Mouse (Mus musculus): ENCODE results near the gene Bag3. TPM values are rescaled to one million over a fixed set of nuclear protein-coding genes. Genes with fewer than 3 reads are reported as not detected.

Gene Bag3
- polyA plus RNA-seq, 1 experiment = 4.2 TPM

DNA sequence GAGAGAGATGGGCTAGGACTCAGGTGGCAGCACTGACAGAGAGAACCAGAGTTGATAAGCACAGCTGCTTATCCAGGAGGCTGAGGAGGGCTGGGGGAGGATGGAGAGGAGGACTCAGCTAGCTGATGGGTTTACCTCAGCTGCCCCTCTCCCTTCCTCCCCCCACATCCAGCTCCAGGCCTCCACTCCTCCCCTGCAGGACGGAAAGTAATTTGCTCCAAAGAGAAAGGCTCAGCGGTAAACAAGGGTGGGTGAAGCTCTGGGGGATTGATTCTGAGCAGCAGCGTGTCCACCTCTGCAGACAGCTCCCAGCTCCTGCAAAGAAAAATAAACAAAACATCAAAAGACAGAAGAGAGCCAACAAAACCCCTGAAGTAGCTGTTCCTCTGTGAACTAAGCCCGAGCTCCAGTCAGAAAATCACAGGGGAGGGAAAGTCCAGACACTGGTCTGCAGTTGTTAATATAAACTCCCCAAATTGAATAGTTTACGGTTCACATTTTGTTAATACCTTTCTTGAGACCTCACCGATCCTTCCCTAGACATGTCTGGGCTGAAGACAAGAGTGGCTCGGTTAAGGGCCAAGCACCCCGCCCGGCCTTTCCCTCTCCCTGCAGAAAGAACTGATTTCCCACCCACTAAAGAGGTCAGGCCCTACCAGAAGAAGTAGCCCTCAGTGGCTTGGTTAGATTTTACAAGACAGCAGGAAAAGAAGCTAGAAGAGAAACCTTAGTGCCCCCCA is 68.1 kb downstream of the Bag3 start:
- TF ChIP-seq CTCF (IDR thresholded peaks at IDR 0.05; ENCODE audit: borderline replicate concordance, extremely low read depth, insufficient read depth, insufficient read length) = no peak
- TF ChIP-seq POLR2A (IDR thresholded peaks at IDR 0.05; ENCODE audit: borderline replicate concordance, extremely low read depth, insufficient read depth, insufficient read length, poor library complexity, severe bottlenecking) = no peak
- DNase-seq (ENCODE audit: low read depth) = peak; percentile 83

DNA sequence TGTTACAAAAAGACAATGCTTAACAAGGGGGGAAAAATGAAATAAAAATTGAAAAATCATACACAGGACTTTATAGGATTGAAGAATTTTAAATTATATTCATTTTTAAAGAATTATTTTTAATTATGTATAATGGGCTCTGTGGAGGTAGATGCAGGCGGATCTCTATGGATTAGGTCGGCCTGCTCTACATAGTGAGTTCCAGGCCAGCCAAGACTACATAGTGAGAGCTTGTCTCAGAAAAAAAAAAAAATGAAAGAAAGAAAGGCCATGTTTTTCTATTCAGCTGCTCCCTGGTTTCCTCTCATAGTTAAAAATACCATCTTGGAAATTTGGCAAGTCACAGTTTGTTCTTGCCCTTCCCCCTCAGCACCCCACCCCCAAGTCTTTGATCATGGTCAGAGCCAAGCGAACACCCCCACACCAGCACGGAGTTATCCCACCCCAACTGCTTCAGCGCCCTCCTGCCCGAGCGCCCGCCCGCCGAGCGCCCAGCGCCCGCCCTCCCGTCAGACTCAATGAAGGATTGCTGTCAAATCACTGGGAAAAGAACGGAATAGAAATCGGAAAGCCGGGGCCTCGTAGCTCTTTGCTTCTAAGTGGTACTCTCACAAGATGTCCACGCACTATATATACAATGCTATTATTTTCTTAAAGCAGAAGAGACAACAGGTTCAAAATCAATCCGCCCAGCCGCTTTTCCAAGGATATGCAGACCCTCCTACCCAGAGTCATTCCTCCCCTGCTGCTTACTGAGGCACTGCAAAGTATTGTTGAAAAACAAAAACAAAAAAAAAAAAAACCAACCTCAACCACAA is 68.9 kb downstream of the Bag3 start:
- DNase-seq (ENCODE audit: low read depth) = peak; percentile 78

DNA sequence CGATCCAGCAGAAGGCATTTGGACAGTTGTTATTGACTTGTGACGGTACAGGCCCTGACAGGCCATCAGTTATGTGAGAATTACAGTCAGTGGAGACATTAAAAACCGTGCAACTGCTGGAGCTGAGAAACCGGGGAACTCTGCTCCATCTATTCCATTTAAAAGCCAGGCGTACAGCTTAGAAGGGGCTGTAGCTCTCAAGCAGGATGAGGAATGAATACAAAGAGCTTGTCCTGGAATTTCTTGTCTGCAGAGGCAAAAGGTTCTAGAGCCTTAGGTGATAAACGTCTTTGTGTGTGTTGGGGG is 69.5 kb downstream of the Bag3 start:
- peak; percentile 72 for DNase-seq (ENCODE audit: low read depth)
- TF ChIP-seq POLR2A (IDR thresholded peaks at IDR 0.05; ENCODE audit: borderline replicate concordance, extremely low read depth, insufficient read depth, insufficient read length, poor library complexity, severe bottlenecking) = no peak
- TF ChIP-seq CTCF (IDR thresholded peaks at IDR 0.05; ENCODE audit: borderline replicate concordance, extremely low read depth, insufficient read depth, insufficient read length) = no peak

More for the DNA sequence above, 68.9 kb downstream of the Bag3 start:
- TF ChIP-seq CTCF (IDR thresholded peaks at IDR 0.05; ENCODE audit: borderline replicate concordance, extremely low read depth, insufficient read depth, insufficient read length) = no peak
- no peak for TF ChIP-seq POLR2A (IDR thresholded peaks at IDR 0.05; ENCODE audit: borderline replicate concordance, extremely low read depth, insufficient read depth, insufficient read length, poor library complexity, severe bottlenecking)

DNA sequence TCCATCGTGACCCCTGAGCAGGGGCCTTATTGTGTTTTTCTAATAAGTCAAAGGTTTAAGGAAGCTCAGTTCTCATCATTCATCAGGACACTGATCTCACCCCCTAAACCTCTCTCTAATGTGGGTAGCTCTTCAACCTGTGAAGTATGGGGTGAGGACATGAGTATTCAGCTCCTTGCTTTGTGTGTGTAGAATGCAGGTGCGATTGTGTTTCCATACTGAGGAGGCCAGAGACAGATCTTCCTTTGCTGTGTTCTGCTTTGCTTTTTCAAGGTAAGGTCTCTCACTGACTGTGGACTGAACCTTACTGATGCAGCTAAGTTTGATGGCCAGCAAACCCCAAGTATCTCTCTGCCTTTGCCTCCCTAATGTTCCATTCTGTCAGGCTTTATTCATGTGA is 72.9 kb downstream of the Bag3 start:
- TF ChIP-seq POLR2A (IDR thresholded peaks at IDR 0.05; ENCODE audit: borderline replicate concordance, extremely low read depth, insufficient read depth, insufficient read length, poor library complexity, severe bottlenecking) (no peak), CTCF (IDR thresholded peaks at IDR 0.05; ENCODE audit: borderline replicate concordance, extremely low read depth, insufficient read depth, insufficient read length) (no peak)
- DNase-seq (ENCODE audit: low read depth) = no peak

Other genes starting within 250 kb of the Bag3 start
- gene BC017158, start 225.4 kb upstream of the Bag3 start, polyA plus RNA-seq (2012; rRNA removed) = 27.6 and 34.2 TPM in 2 replicates
- 22.8 and 29.1 TPM in 2 replicates for gene Rgs10, start 104.9 kb upstream of the Bag3 start, polyA plus RNA-seq (2012; rRNA removed)
- 141 and 169 TPM in 2 replicates for gene Tial1, start 61.9 kb upstream of the Bag3 start, polyA plus RNA-seq (2012; rRNA removed)
- 124 and 191 TPM in 2 replicates for gene Inpp5f, start 87.7 kb downstream of the Bag3 start, polyA plus RNA-seq (2012; rRNA removed)
- 39.0 and 45.2 TPM in 2 replicates for gene Mcmbp, start 216.9 kb downstream of the Bag3 start, polyA plus RNA-seq (2012; rRNA removed)
- gene Sec23ip, start 221.3 kb downstream of the Bag3 start, polyA plus RNA-seq (2012; rRNA removed) = 22.9 and 35.9 TPM in 2 replicates

Data from brain, embryonic 14.5 days (tissue).